Mouse (Mus musculus): ENCODE measurements around the gene Dglucy. TPM values are rescaled to one million over a fixed set of nuclear protein-coding genes. Genes with fewer than 3 reads are reported as not detected.

Gene Dglucy
- polyA plus RNA-seq, 1 experiment from 2014 or later: 5.0 TPM

DNA sequence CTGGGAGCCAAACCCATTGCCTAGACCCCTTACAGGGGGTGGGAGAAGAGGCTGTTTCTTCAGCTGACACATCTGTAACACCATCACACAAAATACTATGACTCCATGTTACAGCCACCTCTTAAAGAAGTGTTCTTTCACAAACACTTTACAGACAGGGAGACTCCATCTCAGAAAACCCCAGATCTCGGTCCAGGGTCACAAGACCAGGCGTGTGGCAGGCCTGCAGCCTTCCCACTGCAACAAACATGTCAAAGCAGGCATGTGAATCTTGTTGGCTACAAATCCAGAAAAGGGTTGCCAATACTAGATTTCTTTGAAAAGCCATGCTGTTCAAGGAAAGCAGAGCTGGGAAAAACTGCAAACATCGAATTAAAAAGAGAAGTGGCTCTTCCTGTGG lies 162.5 kb downstream of the Dglucy start:
- no peaks in the 10 kb centered on the region for H3K36me3 ChIP-seq (ENCODE audit: control insufficient read depth, insufficient read depth, low read length)
- WGBS: 77% methylated on average over 3 of the region's 3 CpGs
- H3K9ac ChIP-seq (ENCODE audit: low read length): no peak overlapping the region
- no peaks in the 10 kb centered on the region for H3K4me1 ChIP-seq (ENCODE audit: control insufficient read depth, insufficient read depth, low read length)
- no peak overlapping the region for H3K4me3 ChIP-seq (replicated peaks; ENCODE audit: low read length)
- no peak for ATAC-seq (ENCODE audit: insufficient read depth, low FRiP score)
- H3K9me3 ChIP-seq (replicated peaks; ENCODE audit: control insufficient read depth, low read length): no peaks in the 10 kb centered on the region
- no peak overlapping the region for H3K27ac ChIP-seq (ENCODE audit: low read length)
- H3K4me2 ChIP-seq (ENCODE audit: low read depth, low read length): no peak overlapping the region
- no peaks in the 10 kb centered on the region for H3K27me3 ChIP-seq (ENCODE audit: control insufficient read depth, insufficient read depth, low read length)

GRCm38 (mm10) chr12:100943146-100943545 lies 164.3 kb downstream of the Dglucy start:
- Histone ChIP-seq H3K4me1 (ENCODE audit: control insufficient read depth, insufficient read depth, low read length) (no peaks in the 10 kb centered on the region), H3K4me2 (ENCODE audit: low read depth, low read length) (no peak overlapping the region), H3K36me3 (ENCODE audit: control insufficient read depth, insufficient read depth, low read length) (no peaks in the 10 kb centered on the region), H3K9ac (ENCODE audit: low read length) (no peak overlapping the region), H3K4me3 (replicated peaks; ENCODE audit: low read length) (no peak overlapping the region), H3K27me3 (ENCODE audit: control insufficient read depth, insufficient read depth, low read length) (no peaks in the 10 kb centered on the region), H3K27ac (ENCODE audit: low read length) (no peak overlapping the region), H3K9me3 (replicated peaks; ENCODE audit: control insufficient read depth, low read length) (no peaks in the 10 kb centered on the region)
- WGBS: 73% methylated on average over 4 of the region's 4 CpGs
- ATAC-seq (ENCODE audit: insufficient read depth, low FRiP score): no peak

GRCm38 (mm10) chr12:100944921-100945336 lies 166.1 kb downstream of the Dglucy start:
- H3K27ac ChIP-seq (ENCODE audit: low read length): no peak overlapping the region
- H3K4me3 ChIP-seq (replicated peaks; ENCODE audit: low read length): no peak overlapping the region
- ATAC-seq (ENCODE audit: insufficient read depth, low FRiP score): peak; percentile 12; the same call in 1 of the 2 replicates
- no peaks in the 10 kb centered on the region for H3K9me3 ChIP-seq (replicated peaks; ENCODE audit: control insufficient read depth, low read length)
- no peak overlapping the region for H3K4me2 ChIP-seq (ENCODE audit: low read depth, low read length)
- H3K36me3 ChIP-seq (ENCODE audit: control insufficient read depth, insufficient read depth, low read length): no peaks in the 10 kb centered on the region
- no peak overlapping the region for H3K9ac ChIP-seq (ENCODE audit: low read length)
- WGBS: 82% methylated on average over 21 of the region's 21 CpGs
- no peaks in the 10 kb centered on the region for H3K27me3 ChIP-seq (ENCODE audit: control insufficient read depth, insufficient read depth, low read length)
- H3K4me1 ChIP-seq (ENCODE audit: control insufficient read depth, insufficient read depth, low read length): no peaks in the 10 kb centered on the region

GRCm38 (mm10) chr12:100945501-100945900 lies 166.6 kb downstream of the Dglucy start:
- ATAC-seq (ENCODE audit: insufficient read depth, low FRiP score): 0 out of 2 replicates have a peak, but pooled peaks have one; percentile 15
- H3K4me2 ChIP-seq (ENCODE audit: low read depth, low read length): no peak overlapping the region
- H3K4me1 ChIP-seq (ENCODE audit: control insufficient read depth, insufficient read depth, low read length): no peaks in the 10 kb centered on the region
- H3K27me3 ChIP-seq (ENCODE audit: control insufficient read depth, insufficient read depth, low read length): no peaks in the 10 kb centered on the region
- no peaks in the 10 kb centered on the region for H3K36me3 ChIP-seq (ENCODE audit: control insufficient read depth, insufficient read depth, low read length)
- no peaks in the 10 kb centered on the region for H3K9me3 ChIP-seq (replicated peaks; ENCODE audit: control insufficient read depth, low read length)
- WGBS: 62% methylated on average over 12 of the region's 12 CpGs
- no peak overlapping the region for H3K9ac ChIP-seq (ENCODE audit: low read length)
- no peak overlapping the region for H3K4me3 ChIP-seq (replicated peaks; ENCODE audit: low read length)
- H3K27ac ChIP-seq (ENCODE audit: low read length): no peak overlapping the region

GRCm38 (mm10) chr12:100945948-100946347 lies 167.1 kb downstream of the Dglucy start:
- no peak for ATAC-seq (ENCODE audit: insufficient read depth, low FRiP score)
- Histone ChIP-seq H3K9ac (ENCODE audit: low read length) (no peak overlapping the region), H3K27ac (ENCODE audit: low read length) (no peak overlapping the region), H3K4me2 (ENCODE audit: low read depth, low read length) (no peak overlapping the region), H3K36me3 (ENCODE audit: control insufficient read depth, insufficient read depth, low read length) (no peaks in the 10 kb centered on the region), H3K27me3 (ENCODE audit: control insufficient read depth, insufficient read depth, low read length) (no peaks in the 10 kb centered on the region), H3K4me3 (replicated peaks; ENCODE audit: low read length) (no peak overlapping the region), H3K4me1 (ENCODE audit: control insufficient read depth, insufficient read depth, low read length) (no peaks in the 10 kb centered on the region), H3K9me3 (replicated peaks; ENCODE audit: control insufficient read depth, low read length) (no peaks in the 10 kb centered on the region)
- WGBS: 80% methylated on average over 12 of the region's 12 CpGs

Other genes with a start within 250 kb of the Dglucy start
- gene Rps6ka5, start 52.1 kb upstream of the Dglucy start, polyA plus RNA-seq (2015; fragmentation: Nextera tagmentation; extraction: Ambion mirVana): 3.0 and 3.6 TPM in 2 replicates
- 0.85 and 0.97 TPM in 2 replicates for gene Gpr68, start 129.1 kb downstream of the Dglucy start, polyA plus RNA-seq (2015; fragmentation: Nextera tagmentation; extraction: Ambion mirVana)
- gene Ccdc88c, start 250.0 kb downstream of the Dglucy start, polyA plus RNA-seq (2015; fragmentation: Nextera tagmentation; extraction: Ambion mirVana): 8.3 and 11.1 TPM in 2 replicates

Measured in stomach, embryonic 16.5 days (tissue).